Mouse (Mus musculus): ENCODE measurements at regions not wholly inside any gene's neighbourhood (a gene's known extent, or its start where the extent isn't known, plus 50 kb on each side); places are given as distances from the start of the nearest gene placed in this dataset.

DNA sequence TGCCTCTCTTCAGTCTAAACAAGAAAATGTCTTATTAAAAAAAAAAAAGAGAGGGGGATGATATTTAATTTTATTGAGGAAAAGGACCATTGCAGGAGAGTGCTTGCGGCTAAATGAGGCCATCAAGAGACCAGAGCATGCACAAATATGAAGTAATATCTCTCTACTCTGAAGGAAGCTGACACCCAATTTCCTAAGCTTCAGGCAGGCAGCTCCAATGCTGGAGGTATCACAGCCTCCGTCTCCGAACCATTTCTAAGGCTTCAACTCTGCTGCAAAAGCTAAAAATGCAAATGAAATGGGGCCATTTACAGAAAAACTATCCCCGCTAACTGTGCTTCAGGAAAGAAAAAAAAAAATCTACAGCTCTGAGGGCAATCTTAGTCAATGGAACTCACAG is 164.4 kb upstream of the Camk1g start:
- TF ChIP-seq POLR2A (IDR thresholded peaks at IDR 0.05; ENCODE audit: borderline replicate concordance, low read depth, low read length) (no peak), CTCF (IDR thresholded peaks at IDR 0.05; ENCODE audit: low read depth, low read length) (no peak)
